Mouse (Mus musculus) G1E (cell line): ENCODE results near the gene Slc10a7. TPM values are rescaled to one million over a fixed set of nuclear protein-coding genes. Genes with fewer than 3 reads are reported as not detected.

Experiments
- ATAC-seq: 2 replicates; pipeline ENCODE4 v1.8.0; 2016; ENCODE audit warnings: mild to moderate bottlenecking; ENCODE audit not compliant: insufficient number of reproducible peaks, poor library complexity, low FRiP score, severe bottlenecking; ENCODE audit errors: extremely low read depth
- DNase-seq: peaks from one replicate; pipeline ENCODE4 v3.0.0; 2012; ENCODE audit warnings: low spot score
- H3K27me3 ChIP-seq: 2 replicates; pipeline ENCODE4 v1.6.1; 2012; ENCODE audit warnings: mild to moderate bottlenecking, low read length, inconsistent platforms; ENCODE audit not compliant: insufficient read depth
- H3K36me3 ChIP-seq: replicated peaks from 2 replicates; pipeline ENCODE3; 2012; ENCODE audit warnings: mild to moderate bottlenecking, inconsistent platforms
- H3K4me1 ChIP-seq: 2 replicates; pipeline ENCODE4 v1.6.1; 2012; ENCODE audit warnings: low read depth, low read length, inconsistent platforms, mixed read lengths; ENCODE audit not compliant: insufficient read depth
- H3K4me3 ChIP-seq: 2 replicates; pipeline ENCODE4 v1.5.1; 2012; ENCODE audit warnings: low read depth, mild to moderate bottlenecking, inconsistent platforms, low read length, moderate library complexity, mixed read lengths
- H3K9me3 ChIP-seq: replicated peaks from 2 replicates; pipeline ENCODE4 v1.6.1; 2012; ENCODE audit warnings: inconsistent platforms
- CTCF ChIP-seq: IDR thresholded peaks from 2 replicates; pipeline ENCODE4 v1.5.1; 2012; ENCODE audit warnings: low read depth, low read length, inconsistent platforms, mixed read lengths
- GATA1 ChIP-seq: IDR thresholded peaks from 2 replicates; pipeline ENCODE4 v1.6.1; 2012; ENCODE audit warnings: borderline replicate concordance, low read length, inconsistent platforms, mixed read lengths
- GATA2 ChIP-seq: IDR thresholded peaks from 2 replicates; pipeline ENCODE4 v1.6.1; 2012; ENCODE audit warnings: low read depth, low read length, inconsistent platforms, borderline replicate concordance
- POLR2AphosphoS5 ChIP-seq: IDR thresholded peaks from 2 replicates; pipeline ENCODE4 v1.6.1; 2012; ENCODE audit warnings: low read depth, low read length, inconsistent platforms; ENCODE audit not compliant: insufficient replicate concordance
- TAL1 ChIP-seq: conservative IDR thresholded peaks from 2 replicates; pipeline ENCODE4 v1.6.1; 2012; ENCODE audit warnings: low read depth, low read length, inconsistent platforms, mixed read lengths
- polyA plus RNA-seq: library from polyadenylated mRNA; stranded (reverse); fragments of >175 nt; gene quantifications from 2 replicates; pipeline ENCODE4 v1.2.3, GENCODE M21; 2012
- total RNA-seq, 2 experiments: library from RNA; stranded (forward) in 1 of 2; stranded (reverse) in 1 of 2; fragments of 200-1000 nt in 1 of 2; fragments of >200 nt in 1 of 2; fragmentation: Nextera tagmentation in 1 of 2; gene quantifications; 2 replicates each; pipeline ENCODE4 v1.2.3; 2014 to 2017

The Slc10a7 gene
- total and polyA plus RNA-seq, 3 experiments: 9.0 to 39.1 (median 22.2) TPM

GRCm38 (mm10) chr8:78635241-78635771, 126.2 kb downstream of the Slc10a7 start:
- ATAC-seq: no peak
- TF ChIP-seq GATA1: no peak
- no peak for TF ChIP-seq GATA2
- TF ChIP-seq TAL1: no peak
- no peak for TF ChIP-seq POLR2AphosphoS5
- no peak for TF ChIP-seq CTCF

GRCm38 (mm10) chr8:78641919-78642318, 132.8 kb downstream of the Slc10a7 start:
- H3K4me3 ChIP-seq: no peak overlapping the region
- H3K36me3 ChIP-seq: peaks cover 38% of the 10 kb centered on the region
- ATAC-seq (no peak), DNase-seq (no peak)
- H3K9me3 ChIP-seq: peaks cover 4% of the 10 kb centered on the region
- TF ChIP-seq POLR2AphosphoS5: no peak
- no peak for TF ChIP-seq GATA2
- no peak for TF ChIP-seq TAL1
- no peak for TF ChIP-seq CTCF
- TF ChIP-seq GATA1: no peak
- H3K4me1 ChIP-seq: no peaks in the 10 kb centered on the region
- no peaks in the 10 kb centered on the region for H3K27me3 ChIP-seq

More at GRCm38 (mm10) chr8:78635241-78635771, 126.2 kb downstream of the Slc10a7 start:
- no peak for DNase-seq
- no peak overlapping the region for H3K4me3 ChIP-seq
- peaks cover 50% of the 10 kb centered on the region for H3K36me3 ChIP-seq
- H3K4me1 ChIP-seq: no peaks in the 10 kb centered on the region; the same call in 1 of the 2 replicates
- H3K9me3 ChIP-seq: no peaks in the 10 kb centered on the region
- H3K27me3 ChIP-seq: no peaks in the 10 kb centered on the region

GRCm38 (mm10) chr8:78642376-78642775, 133.2 kb downstream of the Slc10a7 start:
- peaks cover 4% of the 10 kb centered on the region for H3K9me3 ChIP-seq
- DNase-seq (no peak), ATAC-seq (no peak)
- TF ChIP-seq GATA2 (no peak), GATA1 (no peak), POLR2AphosphoS5 (no peak), CTCF (no peak), TAL1 (no peak)
- H3K4me1 ChIP-seq: no peaks in the 10 kb centered on the region
- no peak overlapping the region for H3K4me3 ChIP-seq
- H3K36me3 ChIP-seq: peaks cover 40% of the 10 kb centered on the region
- H3K27me3 ChIP-seq: no peaks in the 10 kb centered on the region

DNA sequence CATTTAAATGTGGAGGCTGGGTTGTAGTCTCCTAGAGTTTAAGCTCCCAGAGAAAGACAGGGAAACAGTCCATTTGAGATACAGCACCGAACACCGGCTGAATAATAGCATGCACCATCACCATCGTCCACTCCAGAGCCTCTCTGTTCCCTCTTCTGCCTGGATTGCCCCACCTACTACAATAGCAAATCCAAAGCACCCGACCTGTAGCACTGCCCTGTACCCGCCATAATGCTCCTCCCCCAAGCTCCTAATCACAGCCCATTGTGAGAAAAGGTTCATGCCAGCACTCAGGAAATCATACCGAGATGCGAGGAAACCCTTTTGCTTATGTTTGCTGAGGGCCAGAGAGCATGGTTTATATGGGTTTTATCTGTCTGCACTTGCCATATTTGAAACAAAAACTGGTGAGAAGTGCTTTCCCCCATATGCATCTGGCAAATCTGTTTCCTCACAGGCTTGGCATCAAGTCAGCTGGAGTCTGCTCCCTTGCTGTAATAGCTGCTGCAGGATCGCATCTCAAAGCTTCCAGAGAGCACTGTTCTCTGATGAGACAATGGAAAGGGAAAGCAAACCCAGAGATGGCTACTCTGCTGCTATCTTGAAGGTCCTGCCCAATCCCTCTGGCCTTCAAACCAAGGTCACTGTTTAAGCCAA, 138.0 kb downstream of the Slc10a7 start:
- no peak overlapping the region for H3K4me3 ChIP-seq
- H3K27me3 ChIP-seq: no peaks in the 10 kb centered on the region
- H3K36me3 ChIP-seq: peaks cover 41% of the 10 kb centered on the region
- no peak for ATAC-seq
- peaks cover 4% of the 10 kb centered on the region for H3K9me3 ChIP-seq
- no peak for DNase-seq
- H3K4me1 ChIP-seq: no peaks in the 10 kb centered on the region
- TF ChIP-seq POLR2AphosphoS5: no peak
- TF ChIP-seq GATA2: no peak
- no peak for TF ChIP-seq CTCF
- TF ChIP-seq GATA1: no peak
- TF ChIP-seq TAL1: no peak

DNA sequence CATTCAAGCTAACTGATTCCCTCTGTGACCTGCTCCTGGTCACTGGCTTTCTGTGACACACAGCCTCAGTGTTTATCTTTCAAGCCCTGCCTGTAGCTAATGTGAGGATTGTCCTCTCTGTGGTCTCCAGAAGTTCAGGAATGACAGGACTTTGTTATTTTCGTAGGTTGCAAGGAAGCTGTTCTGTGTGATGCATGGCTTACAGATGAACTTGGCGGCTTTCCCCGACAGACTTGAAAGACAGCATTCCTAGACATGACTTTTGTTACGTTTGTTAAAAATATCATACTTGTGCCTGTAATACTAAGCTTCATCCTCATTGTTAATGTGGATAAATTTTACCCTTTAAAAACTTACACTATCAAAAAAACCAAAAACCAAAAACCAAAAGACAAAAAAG, 138.7 kb downstream of the Slc10a7 start:
- TF ChIP-seq POLR2AphosphoS5 (no peak), GATA1 (no peak), GATA2 (no peak), CTCF (no peak), TAL1 (no peak)

GRCm38 (mm10) chr8:78648918-78649317, 139.8 kb downstream of the Slc10a7 start:
- peak; percentile 3 for DNase-seq
- TF ChIP-seq POLR2AphosphoS5 (no peak), GATA2 (no peak), CTCF (no peak; the same call in 1 of the 2 replicates), GATA1 (no peak), TAL1 (no peak)
- Histone ChIP-seq H3K4me3 (no peak overlapping the region), H3K36me3 (peaks cover 37% of the 10 kb centered on the region), H3K27me3 (no peaks in the 10 kb centered on the region), H3K4me1 (no peaks in the 10 kb centered on the region), H3K9me3 (peaks cover 4% of the 10 kb centered on the region)
- no peak for ATAC-seq

More for the DNA sequence above, 138.7 kb downstream of the Slc10a7 start:
- Histone ChIP-seq H3K4me3 (no peak overlapping the region), H3K36me3 (peaks cover 44% of the 10 kb centered on the region), H3K9me3 (peaks cover 4% of the 10 kb centered on the region), H3K4me1 (no peaks in the 10 kb centered on the region), H3K27me3 (no peaks in the 10 kb centered on the region)
- ATAC-seq: no peak
- no peak for DNase-seq
